Mouse (Mus musculus): Measurements from ENCODE around the gene Snx14.

Snx14 gene

GRCm38 (mm10) chr9:88342701-88343100 is 96.1 kb downstream of the Snx14 start:
- DNase-seq (ENCODE audit: low spot score), result no peak

GRCm38 (mm10) chr9:88342241-88342640 is 96.5 kb downstream of the Snx14 start:
- DNase-seq (ENCODE audit: low spot score), result no peak

- DNase-seq (ENCODE audit: low spot score), result no peak
These were observed 97.9 kb downstream of the Snx14 start for GRCm38 (mm10) chr9:88340819-88341218.

- no peak for DNase-seq (ENCODE audit: low spot score)
These were observed 102.9 kb downstream of the Snx14 start for GRCm38 (mm10) chr9:88335839-88336238.

GRCm38 (mm10) chr9:88332447-88332846 is 106.3 kb downstream of the Snx14 start:
- no peak for DNase-seq (ENCODE audit: low spot score)

- no peak for DNase-seq (ENCODE audit: low spot score)
These were observed 108.4 kb downstream of the Snx14 start for GRCm38 (mm10) chr9:88330316-88330715.

- no peak for DNase-seq (ENCODE audit: low spot score)
These were observed 109.5 kb downstream of the Snx14 start for GRCm38 (mm10) chr9:88329166-88329748.

GRCm38 (mm10) chr9:88328666-88329065 is 110.1 kb downstream of the Snx14 start:
- no peak for DNase-seq (ENCODE audit: low spot score)

- peak; percentile 78 for DNase-seq (ENCODE audit: low spot score)
These were observed 111.5 kb downstream of the Snx14 start, which contains the start of gene Nt5e for GRCm38 (mm10) chr9:88326930-88327901. Gene Nt5e, plus strand, starts transcription at chr9:88327197.

Data from embryo, embryonic 10 days (tissue).